Mouse (Mus musculus) adrenal gland, adult 2 months (tissue): ENCODE data around the gene Irf7. TPM values are rescaled to one million over a fixed set of nuclear protein-coding genes. Genes with fewer than 3 reads are reported as not detected.
"Not testable (repeated sequence)": the region's sequence is repeated elsewhere in the genome, so short reads cannot be mapped to it uniquely, and the experiment has no call there.

Experiments
- DNase-seq: peaks from one replicate; pipeline ENCODE4 v3.0.0; 2021
- polyA plus RNA-seq: library from polyadenylated mRNA; depleted of rRNA; stranded (reverse); fragments of >200 nt; gene quantifications from 2 replicates; pipeline ENCODE4 v1.2.3, GENCODE M21; 2012
- total RNA-seq, 2 experiments: library from RNA; stranded (reverse); gene quantifications; 2 replicates each; pipeline ENCODE4 v1.2.3; 2021

Irf7 gene
- total and polyA plus RNA-seq, 3 experiments, result 7.4 to 155 (median 12.2) TPM

DNA sequence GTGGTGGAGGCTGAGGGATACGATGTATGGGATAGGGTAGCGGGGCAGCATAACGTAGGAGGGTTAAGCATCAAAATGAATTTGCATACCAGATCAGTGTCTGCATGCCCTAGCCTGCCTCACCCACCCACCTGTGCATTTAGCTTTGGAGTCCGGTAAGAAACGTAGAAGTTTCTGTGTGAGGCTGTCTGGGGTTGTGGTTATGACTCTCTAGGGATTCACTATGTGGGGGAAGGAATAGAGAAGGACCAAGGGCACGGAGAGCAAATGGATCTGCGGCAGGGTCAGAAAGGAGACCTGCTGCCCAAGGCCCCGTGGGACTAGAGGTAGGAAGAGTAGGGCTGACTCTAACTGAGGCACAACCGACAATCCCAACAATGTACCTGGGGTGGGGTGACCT, 9.1 kb upstream of the Irf7 start:
- no peak for DNase-seq

DNA sequence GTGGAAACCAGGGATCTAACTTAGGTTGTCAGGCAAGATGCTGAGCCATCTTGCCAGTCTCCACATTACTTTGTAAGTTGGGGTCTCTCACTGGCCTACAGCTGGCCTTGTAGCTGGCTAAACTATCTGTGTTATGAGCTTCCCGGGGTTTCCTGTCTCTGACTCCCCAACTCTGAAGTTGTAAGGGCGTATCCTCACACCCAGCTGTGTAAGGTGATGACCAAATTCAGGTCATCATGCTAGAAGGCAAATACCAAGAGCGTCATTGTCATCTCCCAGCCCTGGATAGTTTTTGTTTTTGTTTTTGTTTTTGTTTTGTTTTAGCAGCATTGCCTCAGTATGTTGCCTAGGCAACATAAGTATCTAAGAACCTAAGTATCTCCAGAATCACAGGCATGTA, 4.3 kb upstream of the Irf7 start:
- no peak for DNase-seq

DNA sequence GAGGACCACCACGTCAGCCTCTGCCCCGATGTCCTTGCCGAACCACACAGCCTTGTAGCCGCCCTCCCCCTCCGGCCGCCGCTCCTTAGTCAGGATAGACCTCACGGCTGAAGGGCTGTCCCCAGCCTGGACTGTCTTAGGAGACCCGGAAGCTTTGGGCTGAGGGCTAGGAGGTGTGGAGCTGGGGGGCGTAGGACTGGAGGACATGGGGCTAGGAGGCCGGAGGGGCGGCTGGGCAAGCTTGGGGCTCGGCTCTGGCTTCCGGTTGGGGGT, 2.9 kb upstream of the Irf7 start:
- no peak for DNase-seq

DNA sequence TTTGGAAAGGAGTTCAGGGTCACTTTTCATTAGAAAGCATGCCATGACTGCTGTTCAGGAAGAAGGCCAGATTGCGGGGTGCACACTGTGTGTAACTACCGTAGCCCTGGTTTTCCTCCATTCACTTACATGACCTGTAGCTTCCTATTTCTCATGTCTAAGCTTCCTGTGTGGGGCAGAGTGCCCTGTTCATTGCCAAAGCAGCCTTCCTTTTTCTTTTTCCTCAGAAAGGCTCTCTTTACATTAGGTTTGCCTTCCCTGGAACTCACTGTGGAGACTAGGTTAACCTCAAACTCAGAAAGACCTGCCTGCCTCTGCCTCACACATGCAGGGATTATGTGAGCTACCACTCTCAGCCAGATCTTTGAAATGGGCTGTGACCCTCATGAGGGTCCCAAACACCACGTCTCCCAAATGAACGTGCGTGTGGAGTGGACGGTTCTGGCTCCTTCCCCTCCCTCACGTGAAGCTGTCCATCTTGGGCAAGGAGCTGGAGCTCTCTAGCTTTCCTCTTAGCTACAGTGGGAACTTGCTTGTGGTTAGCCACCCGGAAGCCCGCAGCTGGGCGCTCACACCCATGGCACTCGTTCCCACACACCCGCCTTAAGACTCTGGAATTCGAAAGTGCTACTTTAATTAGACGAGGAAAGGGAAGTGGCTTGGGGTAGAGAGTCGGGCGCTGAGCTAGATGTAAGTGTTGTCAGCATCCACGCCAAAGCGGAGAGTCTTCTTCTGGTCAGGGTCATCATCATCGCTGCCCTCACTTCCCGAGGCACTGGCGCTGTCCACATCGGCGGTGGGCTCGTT, 2.4 kb upstream of the Irf7 start:
- DNase-seq, result no peak

DNA sequence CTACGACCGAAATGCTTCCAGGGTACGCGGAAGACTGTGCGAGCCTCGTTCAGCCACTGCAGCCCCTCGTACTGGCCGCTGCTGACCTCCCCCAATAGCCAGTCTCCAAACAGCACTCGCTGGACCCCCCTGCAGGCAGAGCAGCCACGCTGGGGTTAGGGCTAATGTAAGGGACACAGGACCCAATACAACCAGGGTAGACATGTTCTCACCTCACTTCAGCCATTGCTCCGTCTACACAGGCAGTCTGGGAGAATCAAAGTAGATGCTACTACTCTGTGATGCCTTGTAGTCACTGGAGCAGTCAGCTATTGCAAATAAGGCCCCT, 906 bp downstream of the Irf7 start:
- DNase-seq, result no peak

DNA sequence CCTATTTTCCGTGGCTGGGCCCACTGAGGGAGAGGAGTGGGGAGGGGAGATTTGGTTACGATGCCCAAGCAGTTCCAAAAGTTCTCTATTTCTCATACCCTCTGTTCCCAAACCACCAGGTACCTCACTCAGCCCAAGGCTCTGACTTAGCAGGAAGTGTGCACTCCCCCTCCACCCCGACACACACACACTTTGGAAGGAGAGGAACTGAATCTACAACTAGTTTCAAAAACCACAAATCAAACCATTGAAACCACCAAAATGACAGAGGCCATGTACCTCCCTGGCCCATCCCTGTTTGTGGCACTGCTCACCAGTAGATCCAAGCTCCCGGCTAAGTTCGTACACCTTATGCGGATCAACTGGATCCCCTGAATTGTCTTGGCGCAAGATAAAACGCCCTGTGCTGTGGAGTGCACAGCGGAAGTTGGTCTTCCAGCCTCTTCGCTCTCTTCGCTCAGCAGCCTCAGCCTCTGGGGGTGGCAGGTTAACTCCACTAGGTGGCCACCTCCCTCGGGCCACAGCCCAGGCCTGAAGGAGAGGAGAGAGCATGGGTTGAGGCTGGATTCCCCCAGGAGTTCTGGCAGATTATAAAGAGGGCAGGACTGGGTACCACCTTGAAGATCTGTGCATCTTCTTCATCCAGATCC, 1.4 kb downstream of the Irf7 start:
- DNase-seq, result peak; percentile 64

DNA sequence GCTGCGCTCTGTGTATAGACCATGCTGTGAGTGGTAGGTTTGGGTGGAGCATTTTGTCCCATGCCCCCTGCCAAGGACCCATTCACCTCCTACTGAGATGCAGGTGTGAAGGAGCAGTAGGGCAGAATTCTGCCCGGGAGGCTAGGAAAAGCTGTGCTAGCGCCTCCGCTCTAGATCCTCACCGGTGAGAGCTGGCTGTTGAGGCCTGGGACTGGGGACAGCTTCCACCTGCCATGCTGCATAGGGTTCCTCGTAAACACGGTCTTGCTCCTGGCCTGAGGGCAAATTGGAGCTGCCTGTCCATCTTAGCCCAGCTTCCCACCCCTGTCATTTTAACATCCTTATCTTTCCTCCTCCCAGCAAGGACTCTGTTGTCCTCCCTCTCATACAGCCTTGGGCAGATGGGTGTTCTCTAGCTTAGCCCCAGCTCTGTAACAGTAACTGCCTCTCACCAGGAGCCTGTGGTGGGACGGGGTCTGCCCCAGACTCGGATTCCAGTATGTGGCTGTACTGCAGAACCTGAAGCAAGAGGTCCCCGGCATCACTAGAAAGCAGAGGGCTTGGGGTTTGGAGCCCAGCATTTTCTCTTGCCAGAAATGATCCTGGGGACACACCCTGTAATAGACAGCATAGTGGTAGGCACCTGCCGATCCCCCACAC, 2.1 kb downstream of the Irf7 start:
- DNase-seq, result no peak

DNA sequence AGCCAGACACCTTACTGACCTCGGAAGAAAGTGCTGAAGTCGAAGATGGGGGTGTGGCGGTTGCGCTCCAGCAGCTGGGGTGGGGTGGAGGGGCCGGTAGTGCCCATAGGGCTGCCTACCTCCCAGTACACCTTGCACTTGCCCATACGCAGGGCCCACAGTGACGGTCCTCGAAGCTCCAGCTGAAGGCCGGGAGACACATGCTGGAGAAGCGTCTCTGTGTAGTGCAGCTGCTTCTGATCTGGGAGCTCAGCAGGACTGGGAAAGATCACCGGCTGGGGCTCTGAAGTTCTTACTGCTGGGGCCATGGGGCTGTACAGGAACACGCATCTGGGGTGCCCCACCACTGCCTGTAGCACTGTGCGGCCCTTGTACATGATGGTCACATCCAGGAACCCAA, 2.6 kb downstream of the Irf7 start:
- no peak for DNase-seq

DNA sequence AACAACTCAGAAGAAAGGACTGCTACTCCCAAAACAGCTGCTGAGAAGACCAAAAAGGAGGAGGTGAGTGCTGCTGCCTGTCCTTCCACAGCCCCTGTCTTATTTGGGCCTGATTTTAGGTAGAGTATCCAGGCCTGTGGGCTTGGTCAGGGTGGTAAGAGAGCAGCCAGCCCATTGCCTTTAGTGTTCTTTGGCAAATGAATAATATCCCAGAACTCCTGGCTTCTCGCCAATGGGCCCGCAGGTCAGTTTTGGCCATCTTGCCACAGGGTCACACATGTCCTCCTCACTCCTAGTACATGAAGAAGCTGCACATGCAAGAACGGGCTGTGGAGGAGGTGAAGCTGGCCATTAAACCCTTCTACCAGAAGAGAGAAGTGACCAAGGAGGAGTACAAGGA, 4.8 kb downstream of the Irf7 start:
- DNase-seq, result no peak

DNA sequence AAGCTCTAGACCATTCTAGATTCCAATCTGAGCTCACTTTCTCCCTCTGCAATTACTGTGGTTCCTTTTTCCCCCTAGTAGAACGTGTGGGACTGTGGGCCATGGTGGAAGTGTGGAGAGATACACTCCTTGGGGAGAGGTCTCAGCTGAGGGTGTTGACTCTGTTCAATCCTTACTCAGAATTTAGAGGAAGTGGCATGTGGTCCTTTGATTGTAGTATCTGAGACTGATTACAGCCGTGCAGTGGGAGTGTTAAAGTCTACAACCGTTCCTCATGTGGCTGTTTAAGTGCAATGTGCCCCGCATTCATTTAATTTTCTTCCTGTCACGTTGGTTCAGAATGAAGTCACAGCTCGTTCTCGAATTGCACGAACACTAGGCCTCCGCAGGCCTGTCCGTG, 10.1 kb downstream of the Irf7 start:
- DNase-seq, result no peak

DNA sequence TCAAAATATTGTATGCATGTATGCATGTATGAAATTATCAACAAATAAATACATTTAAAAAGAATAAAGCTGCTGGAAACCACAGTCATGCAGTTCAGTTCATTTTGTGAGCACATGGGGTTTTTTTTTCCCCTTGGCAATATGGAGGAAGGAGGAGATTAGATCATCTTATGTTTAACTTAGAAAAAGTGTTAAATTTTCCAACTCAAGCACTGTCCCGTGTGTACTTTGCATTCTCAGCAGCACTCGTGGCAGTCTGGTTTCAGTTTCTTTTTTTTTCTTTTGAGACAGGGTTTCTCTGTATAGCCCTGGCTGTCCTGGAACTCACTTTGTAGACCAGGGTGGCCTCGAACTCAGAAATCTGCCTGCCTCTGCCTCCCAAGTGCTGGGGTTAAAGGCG, 15.8 kb downstream of the Irf7 start:
- DNase-seq, result not testable (repeated sequence)

DNA sequence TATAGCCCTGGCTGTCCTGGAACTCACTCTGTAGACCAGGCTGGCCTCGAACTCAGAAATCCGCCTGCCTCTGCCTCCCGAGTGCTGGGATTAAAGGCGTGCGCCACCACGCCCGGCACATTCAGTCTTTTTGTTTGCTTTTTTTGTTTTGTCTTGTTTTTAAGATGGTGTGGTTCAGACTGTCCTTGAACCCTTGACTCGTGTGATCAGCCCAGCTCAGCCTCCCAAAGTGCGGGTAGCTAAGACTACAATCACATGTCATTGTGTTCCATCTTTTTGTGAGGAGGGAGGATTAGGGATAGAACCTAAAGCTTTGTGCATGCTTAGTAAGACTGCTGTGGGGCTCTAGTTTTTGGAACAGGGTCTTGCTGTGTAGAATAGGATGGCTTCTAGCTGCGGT, 34.7 kb downstream of the Irf7 start:
- DNase-seq, result no peak

DNA sequence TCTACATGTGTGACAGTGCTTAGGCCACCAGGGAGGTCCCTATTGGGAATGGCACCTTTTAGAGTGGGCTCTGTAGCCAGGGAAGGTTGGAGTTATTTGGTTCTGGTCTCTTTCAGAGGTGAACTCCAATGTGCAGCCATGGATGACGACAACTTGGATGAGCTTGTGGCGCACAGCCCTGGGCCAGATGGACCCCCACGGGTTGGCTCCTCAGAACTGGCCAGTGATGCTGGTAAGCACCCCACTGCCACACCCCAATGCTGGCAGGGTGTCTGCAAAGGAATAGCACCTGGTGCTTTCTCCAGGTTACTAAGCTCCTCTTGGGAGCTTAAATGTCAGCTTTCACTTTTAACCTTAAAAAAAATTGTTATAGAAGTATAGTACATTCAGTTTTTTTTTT, 35.2 kb downstream of the Irf7 start:
- DNase-seq, result no peak

DNA sequence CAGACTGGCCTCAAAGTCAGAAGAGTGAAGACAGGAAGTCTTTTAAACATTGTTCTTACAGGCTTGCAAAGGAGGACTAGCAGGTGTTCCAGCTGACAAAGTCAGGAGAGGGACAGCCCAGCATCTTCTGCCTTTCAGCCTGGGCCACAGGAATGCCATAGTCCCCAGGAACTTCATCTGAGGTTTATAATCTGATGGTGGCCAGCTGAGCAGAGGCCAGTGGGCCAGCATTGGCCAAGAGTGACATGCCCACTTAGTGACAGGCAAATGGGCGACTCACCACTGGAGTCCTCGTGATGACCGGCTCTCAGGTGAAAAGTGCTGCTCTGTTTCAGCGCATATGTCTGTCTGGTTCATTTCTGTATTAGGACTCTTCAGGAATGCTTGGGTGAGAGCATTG, 35.7 kb downstream of the Irf7 start:
- no peak for DNase-seq

DNA sequence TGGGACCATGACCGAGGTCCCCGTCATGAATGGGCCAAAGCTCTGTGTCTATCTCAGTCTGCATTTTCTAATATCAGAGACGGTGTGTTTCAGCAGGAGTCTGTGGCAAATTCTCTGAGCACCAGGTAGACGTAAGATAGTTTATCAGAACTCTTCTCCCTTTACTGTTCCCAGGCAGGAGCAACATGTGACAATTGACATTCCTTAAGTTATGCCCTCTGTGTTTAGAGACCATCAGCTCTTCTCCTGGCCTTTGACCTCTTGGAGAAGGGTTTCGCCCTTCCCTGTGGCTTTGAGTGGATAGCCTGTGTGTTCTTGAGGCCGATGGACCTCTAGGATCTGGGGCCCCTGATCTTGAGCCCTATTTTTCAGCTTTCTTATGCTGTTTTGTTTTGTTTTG, 36.6 kb downstream of the Irf7 start:
- no peak for DNase-seq

DNA sequence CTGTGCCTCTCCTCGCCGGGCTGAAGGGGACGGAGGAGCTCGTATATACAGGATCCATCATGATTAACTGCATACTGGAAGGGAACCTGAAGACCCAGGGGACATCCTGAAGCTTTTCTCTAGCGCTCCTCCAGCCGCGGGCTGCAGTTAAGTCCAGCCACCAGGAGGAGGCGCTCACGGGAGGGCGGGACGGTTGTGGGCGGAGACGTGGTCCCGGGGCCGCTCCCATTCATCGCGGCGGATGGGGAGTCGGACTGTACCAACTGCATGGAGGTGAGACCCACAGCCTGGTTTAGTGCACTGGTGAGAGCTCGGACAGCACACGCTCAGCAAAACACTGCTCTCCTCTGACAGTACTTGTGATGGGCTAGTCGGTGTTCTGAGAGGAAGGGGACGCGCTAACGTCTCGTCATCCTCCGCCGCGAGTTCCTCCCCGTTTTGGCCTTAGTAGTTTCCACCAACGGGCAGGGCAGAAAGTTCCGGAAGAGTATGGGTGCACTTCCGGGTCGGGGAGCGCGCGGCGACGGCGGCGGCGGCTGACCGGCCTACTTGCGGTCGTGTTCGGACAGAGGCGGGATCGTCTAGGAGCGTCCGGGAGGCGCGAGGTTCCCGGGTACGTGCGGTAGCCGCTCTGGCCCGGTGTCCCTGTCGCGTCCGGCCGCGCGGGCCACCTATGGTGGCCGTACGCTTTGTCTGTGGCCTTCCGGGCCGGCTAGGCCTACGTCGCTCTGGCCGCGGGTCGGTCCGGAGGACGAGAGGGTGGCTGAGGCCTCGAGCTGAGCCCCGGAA, 37.8 kb downstream of the Irf7 start, which contains the start of gene Phrf1:
Phrf1 (plus strand) TSS at position 506 of the 789 bp plus-strand sequence.
- peak; percentile 91 for DNase-seq

DNA sequence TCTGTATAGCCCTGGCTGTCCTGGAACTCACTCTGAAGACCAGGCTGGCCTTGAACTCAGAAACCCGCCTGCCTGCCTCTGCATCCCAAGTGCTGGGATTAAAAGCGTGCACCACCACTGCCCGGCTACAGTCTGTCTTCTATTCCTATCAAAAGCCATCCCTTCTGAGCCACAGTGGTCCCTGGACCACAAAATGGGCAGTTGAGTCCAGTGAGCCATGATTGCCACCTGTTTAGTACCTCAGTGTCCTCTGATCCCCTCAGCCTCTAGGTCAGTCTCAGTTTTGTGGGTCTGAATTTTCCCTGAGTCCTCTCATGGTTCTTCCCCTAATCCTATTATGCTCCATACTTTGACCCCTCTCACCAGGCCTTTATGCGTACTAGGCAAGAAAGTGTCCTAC, 38.5 kb downstream of the Irf7 start:
- DNase-seq, result no peak

DNA sequence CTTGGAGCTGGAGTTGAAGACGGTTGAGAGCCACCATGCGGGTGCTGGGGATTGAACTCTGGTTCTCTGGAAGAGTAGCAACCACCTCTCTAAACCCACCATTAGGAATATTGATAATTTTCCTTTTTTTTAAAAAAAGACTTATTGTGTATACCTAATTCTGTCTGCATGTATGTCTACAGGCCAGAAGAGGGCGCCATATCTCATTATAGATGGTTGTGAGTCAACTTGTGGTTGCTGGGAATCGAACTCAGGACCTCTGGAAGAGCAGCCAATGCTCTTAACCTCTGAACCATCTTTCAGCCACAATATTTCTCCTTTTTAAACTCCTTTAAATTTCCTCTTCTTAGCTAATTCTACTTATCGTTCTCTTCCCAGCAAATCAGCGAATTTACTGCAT, 39.7 kb downstream of the Irf7 start:
- DNase-seq, result no peak

DNA sequence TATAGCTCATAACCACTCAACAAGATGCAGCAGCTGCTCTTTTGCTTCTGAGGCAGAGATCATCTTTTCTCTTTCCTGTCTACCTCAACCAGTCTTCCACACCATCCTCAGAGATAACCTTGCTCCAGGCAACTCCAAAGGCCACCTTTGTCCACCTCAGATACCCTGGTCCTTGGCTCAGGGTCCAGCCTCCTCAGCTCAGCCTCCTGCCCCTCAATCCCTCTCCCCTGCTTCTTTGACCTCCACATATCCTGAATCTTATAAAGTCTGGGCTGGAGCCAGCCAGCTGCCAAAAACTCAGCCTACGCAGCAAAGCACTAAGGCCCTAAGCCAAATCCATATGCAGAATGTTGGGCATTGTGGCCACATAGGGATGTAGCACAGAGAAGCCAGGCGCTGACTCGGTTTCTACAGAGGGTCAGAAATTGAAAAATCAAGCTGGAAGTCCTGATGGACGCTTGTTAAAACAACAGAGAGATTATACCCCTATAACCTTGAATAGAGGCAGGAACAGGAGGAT, 43.5 kb downstream of the Irf7 start:
- no peak for DNase-seq

DNA sequence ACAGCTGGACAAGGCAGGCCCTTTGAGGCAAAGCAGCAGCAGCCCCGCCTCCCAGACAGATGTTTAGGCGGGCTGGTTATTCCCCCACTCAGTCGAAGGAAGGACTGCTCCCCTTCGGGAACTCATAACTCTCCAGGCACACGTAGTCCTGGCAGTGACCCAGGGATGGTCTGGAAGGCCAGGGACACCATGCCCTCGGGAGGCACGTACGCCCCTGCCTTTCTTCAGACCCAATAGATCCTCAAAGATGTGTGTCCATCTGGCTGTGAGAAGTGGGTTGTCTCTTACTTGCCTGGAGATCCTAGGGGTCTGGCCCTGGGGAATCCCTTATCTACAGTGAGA, 44.2 kb downstream of the Irf7 start:
- no peak for DNase-seq

DNA sequence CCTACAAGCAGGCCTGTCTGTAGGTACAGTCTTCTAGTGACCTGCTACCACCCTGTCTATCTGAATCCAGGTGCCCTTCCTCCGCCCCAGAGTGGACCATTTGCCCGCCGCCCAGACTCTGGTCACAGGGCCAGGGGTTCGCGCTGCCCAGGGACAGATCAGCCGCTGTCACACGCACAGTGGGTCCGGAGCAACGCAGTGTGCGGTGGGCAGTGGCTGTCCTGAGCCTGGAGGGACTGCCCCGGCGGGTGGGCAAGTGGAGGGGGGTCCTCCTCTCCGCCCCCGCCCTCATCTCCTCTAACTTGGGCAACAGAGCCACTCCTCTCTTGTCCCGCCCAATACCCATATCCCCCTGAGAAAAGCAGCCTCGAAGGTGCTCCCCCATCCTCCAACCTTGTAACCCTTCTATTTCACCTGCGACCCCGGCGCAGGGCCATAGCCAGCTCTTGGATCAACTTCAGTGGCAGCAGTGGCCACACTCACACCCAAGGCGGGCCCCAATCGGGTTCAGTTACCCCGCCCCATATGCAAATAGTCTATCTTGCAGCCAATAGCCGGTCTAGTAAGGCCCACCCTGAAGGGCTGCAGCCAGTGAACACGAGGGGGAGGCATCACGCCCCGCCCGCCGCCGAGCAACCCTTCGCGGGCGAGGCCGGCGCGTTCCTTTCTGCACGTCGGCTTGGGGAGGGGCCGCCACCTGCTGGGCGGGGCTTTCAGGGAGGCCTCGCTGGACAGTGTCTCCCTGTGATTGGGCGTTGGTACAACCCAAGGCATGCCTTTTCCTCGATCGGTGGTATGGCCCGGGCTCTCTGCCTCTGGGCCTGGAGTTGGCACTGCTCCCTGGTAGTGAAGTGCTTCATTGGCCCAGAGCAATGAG, 44.8 kb downstream of the Irf7 start:
- peak; percentile 98 for DNase-seq

DNA sequence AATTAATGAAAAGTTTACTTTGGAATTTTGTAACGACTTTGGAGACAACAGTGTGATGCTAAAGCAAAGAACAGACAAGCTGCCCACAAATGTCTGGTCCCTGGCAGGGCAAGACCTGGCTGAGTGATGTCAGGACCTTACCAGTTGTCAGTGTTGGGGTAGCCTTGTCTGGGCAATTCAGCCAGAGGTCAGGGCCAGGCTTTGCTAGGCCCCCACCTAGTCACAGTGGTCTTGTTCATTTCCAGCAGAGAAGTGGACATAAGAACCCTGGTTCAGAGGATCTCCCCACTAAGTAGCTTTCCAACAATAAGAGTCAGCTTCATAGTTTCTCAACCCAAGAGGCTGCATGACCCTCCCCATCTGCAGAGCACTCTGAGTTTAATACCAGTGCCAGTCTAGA, 45.9 kb downstream of the Irf7 start:
- no peak for DNase-seq
